Mouse (Mus musculus) heart, embryonic 13.5 days (tissue): Measurements from ENCODE around the gene Gm12216. TPM values are rescaled to one million over a fixed set of nuclear protein-coding genes. Genes with fewer than 3 reads are reported as not detected.

Source experiments
- ATAC-seq: fragments of 200-750 bp; cut with Nextera tagmentation; 2 replicates; pipeline ENCODE4 v1.8.0; 2017; ENCODE audit warnings: moderate TSS enrichment; ENCODE audit not compliant: insufficient number of reproducible peaks, low FRiP score, low TSS enrichment; ENCODE audit errors: extremely low read depth
- H3K27ac ChIP-seq: fragments of 300-500 bp; sonication (generic); replicated peaks from 2 replicates; pipeline ENCODE4 v1.5.1; 2015; ENCODE audit warnings: moderate library complexity, mild to moderate bottlenecking, inconsistent platforms
- H3K27me3 ChIP-seq: fragments of 300-500 bp; sonication (generic); replicated peaks from 2 replicates; pipeline ENCODE4 v1.6.1; 2015; ENCODE audit warnings: mild to moderate bottlenecking, inconsistent platforms
- H3K36me3 ChIP-seq: fragments of 300-500 bp; sonication (generic); 2 replicates; pipeline ENCODE4 v1.6.1; 2015; ENCODE audit warnings: mild to moderate bottlenecking, inconsistent platforms
- H3K4me1 ChIP-seq: fragments of 300-500 bp; sonication (generic); 2 replicates; pipeline ENCODE4 v1.6.1; 2015; ENCODE audit warnings: inconsistent platforms
- H3K4me2 ChIP-seq: fragments of 300-500 bp; sonication (generic); 2 replicates; pipeline ENCODE4 v1.6.1; 2015; ENCODE audit warnings: inconsistent platforms, mild to moderate bottlenecking, moderate library complexity
- H3K4me3 ChIP-seq: fragments of 300-500 bp; sonication (generic); 2 replicates; pipeline ENCODE4 v1.5.1; 2015; ENCODE audit warnings: moderate library complexity, mild to moderate bottlenecking, inconsistent platforms
- H3K9ac ChIP-seq: fragments of 300-500 bp; sonication (generic); 2 replicates; pipeline ENCODE4 v1.6.1; 2015; ENCODE audit warnings: inconsistent platforms, mild to moderate bottlenecking, moderate library complexity
- H3K9me3 ChIP-seq: fragments of 300-500 bp; sonication (generic); 2 replicates; pipeline ENCODE4 v1.6.1; 2016; ENCODE audit warnings: inconsistent platforms
- WGBS: fragments of 180-500 bp; shearing (Covaris S2); methylation state at CpG from one replicate; pipeline ENCODE4 v1.1.7; 2015; ENCODE audit warnings: mixed read lengths; 5-methylcytosine and 5-hydroxymethylcytosine counted together
- microRNA-seq: library from miRNA; unstranded; fragments of <30 nt; microRNA quantifications from one replicate; pipeline ENCODE4, GENCODE M21; 2016
- polyA plus RNA-seq: library from polyadenylated mRNA; unstranded; fragments of >200 nt; fragmentation: Nextera tagmentation; extraction: Ambion mirVana; gene quantifications from 2 replicates; pipeline ENCODE4 v1.2.1, GENCODE M21; 2015

The Gm12216 gene
- polyA plus RNA-seq, 1 experiment from 2014 or later = 0.25 TPM

DNA sequence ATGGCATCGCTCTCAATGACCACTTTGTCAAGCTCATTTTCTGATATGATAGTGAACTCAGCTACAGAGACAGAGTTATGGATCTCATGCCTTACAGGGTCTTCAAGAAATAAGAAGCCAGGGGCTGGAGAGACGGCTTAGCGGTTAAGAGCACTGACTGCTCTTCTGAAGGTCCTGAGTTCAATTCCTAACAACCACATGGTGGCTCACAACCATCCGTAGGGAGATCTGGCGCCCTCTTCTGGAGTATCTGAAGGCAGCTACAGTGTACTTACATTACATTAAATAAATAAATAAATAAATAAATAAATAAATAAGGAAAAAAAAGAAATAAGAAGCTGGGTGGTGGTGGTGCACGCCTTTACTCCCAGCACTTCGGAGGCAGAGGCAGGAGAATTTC is 125.2 kb downstream of the Gm12216 start:
- no peaks in the 10 kb centered on the region for H3K9me3 ChIP-seq
- H3K36me3 ChIP-seq = no peaks in the 10 kb centered on the region
- H3K4me3 ChIP-seq = no peak overlapping the region
- ATAC-seq = no peak
- no peaks in the 10 kb centered on the region for H3K4me1 ChIP-seq
- no peak overlapping the region for H3K4me2 ChIP-seq
- H3K27me3 ChIP-seq = no peaks in the 10 kb centered on the region
- H3K9ac ChIP-seq = no peak overlapping the region
- H3K27ac ChIP-seq = no peak overlapping the region
- 79% methylated on average over 7 of the region's 7 CpGs for WGBS

Small RNA genes lying within 50 kb of the gene (microRNA-seq; reads per million reads assigned to microRNA genes)
- gene Mir7671 = not detected

Other genes with a start within 250 kb of the Gm12216 start
- 0.40 and 0.79 TPM in 2 replicates for gene Il4, start 240.6 kb downstream of the Gm12216 start, polyA plus RNA-seq
- not detected in 2 replicates for gene Il13, start 224.6 kb downstream of the Gm12216 start, polyA plus RNA-seq
- 19.1 and 20.3 TPM in 2 replicates for gene Rad50, start 151.9 kb downstream of the Gm12216 start, polyA plus RNA-seq
- gene Il5, start 138.5 kb downstream of the Gm12216 start, polyA plus RNA-seq = not detected in 2 replicates
- 8.6 and 10.0 TPM in 2 replicates for gene Irf1, start 89.2 kb downstream of the Gm12216 start, polyA plus RNA-seq
- gene Gm17334, start 86.1 kb downstream of the Gm12216 start, polyA plus RNA-seq = 0.21 TPM in 1 of 2 replicates, not detected in the other
- gene Slc22a5, start 32.4 kb upstream of the Gm12216 start, polyA plus RNA-seq = 6.4 and 8.7 TPM in 2 replicates
- 2.2 TPM in 2 replicates for gene Slc22a21, start 121.1 kb upstream of the Gm12216 start, polyA plus RNA-seq
- 2.3 and 3.1 TPM in 2 replicates for gene Slc22a4, start 168.8 kb upstream of the Gm12216 start, polyA plus RNA-seq
- 9.5 and 9.7 TPM in 2 replicates for gene Pdlim4, start 209.8 kb upstream of the Gm12216 start, polyA plus RNA-seq
- gene P4ha2, start 240.8 kb upstream of the Gm12216 start, polyA plus RNA-seq = 44.7 and 51.5 TPM in 2 replicates